Mouse (Mus musculus): ENCODE results near the gene Gm13288.
"Not testable (repeated sequence)": the region's sequence is repeated elsewhere in the genome, so short reads cannot be mapped to it uniquely, and the experiment has no call there.

- TF ChIP-seq POLR2A (IDR thresholded peaks at IDR 0.05; ENCODE audit: borderline replicate concordance, extremely low read depth, insufficient read depth, insufficient read length, poor library complexity, severe bottlenecking); CTCF (IDR thresholded peaks at IDR 0.05; ENCODE audit: borderline replicate concordance, extremely low read depth, insufficient read depth, insufficient read length): not testable (repeated sequence)
These were observed 25.8 kb upstream of the Gm13288 start, which contains the start of gene Gm13272 for GRCm38 (mm10) chr4:88779550-88779949.

Data from brain, embryonic 14.5 days (tissue).